Mouse (Mus musculus) kidney, embryonic 14.5 days (tissue): ENCODE data around the gene Hexb. TPM values are rescaled to one million over a fixed set of nuclear protein-coding genes. Genes with fewer than 3 reads are reported as not detected.

Experiments
- ATAC-seq: fragments of 200-750 bp; cut with Nextera tagmentation; 2 replicates; pipeline ENCODE4 v1.8.0; 2017; ENCODE audit warnings: moderate number of reproducible peaks, mild to moderate bottlenecking, moderate TSS enrichment, moderate library complexity; ENCODE audit not compliant: low FRiP score, low TSS enrichment
- H3K27ac ChIP-seq: fragments of 300-500 bp; sonication (generic); 2 replicates; pipeline ENCODE4 v1.5.1; 2014; ENCODE audit warnings: low read depth, mild to moderate bottlenecking, low read length, moderate library complexity, mixed read lengths
- H3K27me3 ChIP-seq: fragments of 300-500 bp; sonication (generic); 2 replicates; pipeline ENCODE4 v1.6.1; 2014; ENCODE audit warnings: mild to moderate bottlenecking, low read length; ENCODE audit not compliant: control insufficient read depth, insufficient read depth
- H3K36me3 ChIP-seq: fragments of 300-500 bp; sonication (generic); 2 replicates; pipeline ENCODE4 v1.6.1; 2014; ENCODE audit warnings: low read length, mixed read lengths; ENCODE audit not compliant: control insufficient read depth, insufficient read depth
- H3K4me1 ChIP-seq: fragments of 300-500 bp; sonication (generic); 2 replicates; pipeline ENCODE4 v1.6.1; 2014; ENCODE audit warnings: low read length, mixed read lengths; ENCODE audit not compliant: control insufficient read depth, insufficient read depth
- H3K4me2 ChIP-seq: fragments of 300-500 bp; sonication (generic); replicated peaks from 2 replicates; pipeline ENCODE4 v1.6.1; 2014; ENCODE audit warnings: low read depth, mild to moderate bottlenecking, low read length
- H3K4me3 ChIP-seq: fragments of 300-500 bp; sonication (generic); 2 replicates; pipeline ENCODE4 v1.5.1; 2014; ENCODE audit warnings: mild to moderate bottlenecking, low read length
- H3K9ac ChIP-seq: fragments of 300-500 bp; sonication (generic); 2 replicates; pipeline ENCODE4 v1.6.1; 2014; ENCODE audit warnings: low read depth, mild to moderate bottlenecking, low read length, moderate library complexity
- H3K9me3 ChIP-seq: fragments of 300-500 bp; sonication (generic); 2 replicates; pipeline ENCODE4 v1.6.1; 2016; ENCODE audit warnings: low read length; ENCODE audit not compliant: control insufficient read depth
- WGBS: fragments of 180-500 bp; shearing (Covaris S2); extraction: QIAGEN DNeasy Blood & Tissue Kit; methylation state at CpG from one replicate; pipeline ENCODE4 v1.1.7; 2014; 5-methylcytosine and 5-hydroxymethylcytosine counted together
- polyA plus RNA-seq: library from polyadenylated mRNA; unstranded; fragments of >200 nt; fragmentation: Nextera tagmentation; extraction: Ambion mirVana; gene quantifications from 2 replicates; pipeline ENCODE4 v1.2.1, GENCODE M21; 2014

The Hexb gene
- polyA plus RNA-seq, 1 experiment from 2014 or later, result 31.3 TPM

DNA sequence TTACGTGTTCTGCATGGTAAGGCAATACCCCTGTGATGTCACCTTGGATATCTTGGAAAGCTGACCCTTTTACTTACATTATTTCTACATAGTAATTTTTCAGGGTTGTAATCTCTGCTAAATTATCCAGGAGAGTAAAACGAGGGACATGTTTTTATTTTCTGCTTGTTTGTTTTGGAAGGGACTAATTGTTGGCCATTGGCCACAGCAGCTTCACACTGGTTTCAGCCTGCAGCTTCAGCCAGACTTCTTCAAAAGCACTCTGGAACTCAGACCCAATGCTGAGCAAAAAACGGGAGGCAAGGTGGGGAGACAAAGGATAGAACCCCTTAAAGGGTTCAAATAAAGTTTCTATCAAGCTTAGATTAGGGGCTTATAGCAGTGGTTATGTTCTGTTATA is 31.9 kb upstream of the Hexb start:
- H3K9me3 ChIP-seq, result peaks cover 4% of the 10 kb centered on the region; the same call in 1 of the 2 replicates
- no peak overlapping the region for H3K4me3 ChIP-seq
- ATAC-seq, result no peak
- peaks cover 3% of the 10 kb centered on the region; the same call in 1 of the 2 replicates for H3K4me1 ChIP-seq
- H3K4me2 ChIP-seq, result no peak overlapping the region
- H3K27me3 ChIP-seq, result no peaks in the 10 kb centered on the region
- 66% methylated on average over 3 of the region's 3 CpGs for WGBS
- H3K27ac ChIP-seq, result no peak overlapping the region
- no peak overlapping the region for H3K9ac ChIP-seq
- no peaks in the 10 kb centered on the region for H3K36me3 ChIP-seq

DNA sequence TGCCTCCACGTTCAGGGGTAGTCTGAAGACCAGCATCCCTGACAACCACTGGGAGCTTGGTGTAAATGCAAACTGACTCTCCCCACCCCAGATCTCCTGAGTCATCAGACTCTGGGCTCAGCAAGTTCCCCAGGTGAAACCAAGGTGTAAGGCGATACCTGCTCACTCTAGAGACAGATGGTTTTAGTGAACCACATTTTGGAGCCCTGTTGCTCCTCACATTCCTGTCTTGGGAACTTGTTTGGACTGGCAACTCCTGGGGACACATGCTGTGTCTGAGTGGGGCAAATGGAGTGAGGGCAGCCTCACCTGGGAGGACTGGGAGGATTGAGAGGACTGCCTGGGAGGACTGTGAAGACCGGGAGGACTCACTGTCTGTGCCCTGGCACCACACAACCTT is 29.6 kb upstream of the Hexb start:
- no peak overlapping the region for H3K4me3 ChIP-seq
- H3K4me2 ChIP-seq, result no peak overlapping the region
- 94% methylated on average over 3 of the region's 3 CpGs for WGBS
- no peak overlapping the region for H3K27ac ChIP-seq
- no peaks in the 10 kb centered on the region for H3K36me3 ChIP-seq
- no peaks in the 10 kb centered on the region for H3K27me3 ChIP-seq
- peaks cover 8% of the 10 kb centered on the region; the same call in 1 of the 2 replicates for H3K4me1 ChIP-seq
- H3K9ac ChIP-seq, result no peak overlapping the region
- ATAC-seq, result no peak
- H3K9me3 ChIP-seq, result peaks cover 4% of the 10 kb centered on the region; the same call in 1 of the 2 replicates

DNA sequence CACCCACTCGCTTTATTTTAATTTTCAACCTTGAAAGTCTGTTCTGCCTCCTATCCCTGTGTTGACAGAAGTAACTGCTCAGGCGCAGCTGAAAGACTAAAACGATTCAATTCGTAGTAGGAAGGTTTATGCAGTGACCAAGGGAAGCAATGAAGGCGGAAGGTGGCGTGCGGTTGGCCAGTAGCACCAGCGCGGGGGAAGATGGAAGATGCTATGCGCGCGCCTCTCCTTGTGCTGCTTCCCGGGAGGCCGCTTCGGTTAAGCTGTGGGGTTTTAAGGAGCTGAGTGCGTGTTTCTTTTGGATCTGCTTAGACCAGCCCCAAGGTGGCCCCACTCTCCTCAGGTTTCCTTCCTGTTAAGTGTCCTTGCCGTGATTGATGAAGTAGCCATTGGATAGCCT is 27.0 kb upstream of the Hexb start:
- no peak overlapping the region for H3K9ac ChIP-seq
- peaks cover 8% of the 10 kb centered on the region; the same call in 1 of the 2 replicates for H3K4me1 ChIP-seq
- 38% methylated on average over 17 of the region's 17 CpGs for WGBS
- H3K9me3 ChIP-seq, result peaks cover 4% of the 10 kb centered on the region; the same call in 1 of the 2 replicates
- peak overlapping the region; percentile 6; the same call in 1 of the 2 replicates for H3K4me3 ChIP-seq
- peak; percentile 61 for ATAC-seq
- no peaks in the 10 kb centered on the region for H3K27me3 ChIP-seq
- no peak overlapping the region for H3K27ac ChIP-seq
- H3K4me2 ChIP-seq, result peak overlapping the region; percentile 26
- H3K36me3 ChIP-seq, result no peaks in the 10 kb centered on the region

DNA sequence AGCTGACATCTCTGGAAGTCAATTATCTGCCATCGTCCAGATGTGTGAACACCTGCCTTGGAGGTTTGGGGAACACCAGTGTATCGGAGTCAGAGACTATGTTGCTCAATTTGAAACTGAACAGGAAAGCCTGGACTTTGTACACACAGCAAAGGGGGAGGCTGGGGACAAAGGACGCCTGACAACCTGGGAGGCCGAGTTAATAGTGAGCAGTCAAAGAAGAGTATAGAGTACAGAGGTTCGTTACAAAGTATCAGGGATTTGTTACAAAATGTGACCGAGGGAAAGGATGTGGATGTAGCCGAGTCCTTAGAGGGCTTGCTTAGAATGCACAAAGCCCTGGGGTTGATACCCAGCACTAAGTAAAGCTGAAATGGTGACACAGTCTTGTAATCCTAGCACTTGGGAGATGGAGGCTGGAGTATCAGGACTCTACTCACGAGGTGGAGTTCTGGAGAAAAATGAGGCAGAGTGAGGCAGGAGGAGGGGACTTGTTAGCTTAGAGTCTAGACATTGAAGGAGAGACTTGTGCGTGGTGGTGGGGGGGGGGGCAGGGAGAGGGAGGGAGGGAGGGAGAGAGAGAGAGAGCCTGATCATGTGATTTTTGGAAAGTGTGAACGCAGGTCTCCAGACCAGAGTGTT is 26.3 kb upstream of the Hexb start:
- 66% methylated on average over 10 of the region's 10 CpGs for WGBS
- peaks cover 8% of the 10 kb centered on the region; the same call in 1 of the 2 replicates for H3K4me1 ChIP-seq
- H3K4me2 ChIP-seq, result no peak overlapping the region
- H3K9me3 ChIP-seq, result peaks cover 4% of the 10 kb centered on the region; the same call in 1 of the 2 replicates
- H3K36me3 ChIP-seq, result no peaks in the 10 kb centered on the region
- ATAC-seq, result 0 out of 2 replicates have a peak, but pooled peaks have one; percentile 16
- no peak overlapping the region for H3K4me3 ChIP-seq
- H3K9ac ChIP-seq, result no peak overlapping the region
- no peak overlapping the region for H3K27ac ChIP-seq
- no peaks in the 10 kb centered on the region for H3K27me3 ChIP-seq

DNA sequence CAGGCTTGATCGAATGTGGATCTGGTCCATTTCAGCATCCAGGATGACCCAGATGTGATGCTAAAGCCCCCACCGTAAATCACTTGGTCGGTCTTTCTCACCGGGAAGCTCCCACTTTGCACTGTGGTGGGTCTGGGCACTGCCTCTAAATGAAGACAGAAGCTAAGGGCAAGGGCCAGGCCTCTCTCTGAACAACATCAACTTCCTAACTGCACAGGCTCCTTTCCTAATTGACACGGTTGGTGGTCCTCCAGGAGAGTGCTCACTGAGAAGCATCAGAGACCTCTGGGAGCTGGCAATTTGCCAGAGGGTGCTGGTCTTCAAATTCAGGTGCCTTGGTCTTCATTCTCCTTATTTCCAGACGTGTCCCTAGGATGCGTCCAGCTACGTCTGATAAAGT is 25.7 kb upstream of the Hexb start:
- H3K27ac ChIP-seq, result no peak overlapping the region
- 60% methylated on average over 8 of the region's 8 CpGs for WGBS

DNA sequence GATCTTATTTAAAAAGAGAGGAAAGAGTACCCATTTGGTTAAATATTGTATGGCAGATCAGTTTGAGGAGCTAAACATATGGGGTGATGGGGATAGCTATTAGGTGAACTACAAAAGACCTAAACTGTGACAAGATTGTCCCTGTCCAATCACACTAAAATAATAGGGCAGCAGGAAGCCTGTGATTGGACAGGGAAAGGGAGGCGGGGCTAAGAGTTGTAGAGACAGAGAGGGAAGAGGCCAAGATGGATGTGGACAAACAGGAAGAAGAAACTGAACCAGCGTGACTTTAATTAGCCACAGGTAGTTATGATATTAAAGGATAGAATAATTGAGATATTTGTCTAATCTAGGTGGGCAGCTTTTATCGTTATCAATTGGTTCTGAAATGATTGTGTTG is 21.9 kb upstream of the Hexb start:
- no peaks in the 10 kb centered on the region for H3K27me3 ChIP-seq
- H3K36me3 ChIP-seq, result no peaks in the 10 kb centered on the region
- WGBS, result 91% methylated on average over 3 of the region's 3 CpGs
- H3K4me2 ChIP-seq, result no peak overlapping the region
- no peaks in the 10 kb centered on the region for H3K9me3 ChIP-seq
- peaks cover 8% of the 10 kb centered on the region; the same call in 1 of the 2 replicates for H3K4me1 ChIP-seq
- no peak overlapping the region for H3K9ac ChIP-seq
- no peak for ATAC-seq
- H3K27ac ChIP-seq, result no peak overlapping the region
- no peak overlapping the region for H3K4me3 ChIP-seq

More for the DNA sequence above, 25.7 kb upstream of the Hexb start:
- Histone ChIP-seq H3K9me3 (peaks cover 4% of the 10 kb centered on the region; the same call in 1 of the 2 replicates), H3K4me1 (peaks cover 8% of the 10 kb centered on the region; the same call in 1 of the 2 replicates), H3K4me2 (no peak overlapping the region), H3K36me3 (no peaks in the 10 kb centered on the region), H3K9ac (no peak overlapping the region), H3K4me3 (no peak overlapping the region), H3K27me3 (no peaks in the 10 kb centered on the region)
- ATAC-seq, result 0 out of 2 replicates have a peak, but pooled peaks have one; percentile 44

DNA sequence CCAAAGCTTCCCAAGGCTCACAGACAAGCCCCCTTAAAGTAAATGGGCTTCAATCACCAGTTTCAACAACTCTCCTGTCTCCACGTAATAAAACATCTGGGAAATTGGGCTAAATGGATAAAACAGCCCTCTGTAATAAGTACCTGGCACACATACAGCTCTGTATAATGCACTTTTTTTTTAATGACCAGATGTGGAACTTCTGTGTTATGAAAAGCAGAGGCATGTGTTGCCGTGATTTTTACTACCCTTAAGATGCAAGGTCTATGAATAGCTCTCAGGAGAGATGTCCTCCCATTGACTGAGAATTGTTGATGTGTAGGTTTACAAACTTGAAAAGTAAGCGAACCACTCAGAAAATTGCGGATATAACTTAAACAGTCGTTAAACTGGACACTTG is 18.0 kb upstream of the Hexb start:
- H3K36me3 ChIP-seq, result no peaks in the 10 kb centered on the region
- no peak overlapping the region for H3K4me3 ChIP-seq
- no peaks in the 10 kb centered on the region for H3K27me3 ChIP-seq
- peaks cover 3% of the 10 kb centered on the region; the same call in 1 of the 2 replicates for H3K4me1 ChIP-seq
- H3K9ac ChIP-seq, result no peak overlapping the region
- 26% methylated on average over 5 of the region's 5 CpGs for whole genome bisulfite sequencing
- H3K27ac ChIP-seq, result no peak overlapping the region
- no peak overlapping the region for H3K4me2 ChIP-seq
- no peaks in the 10 kb centered on the region for H3K9me3 ChIP-seq
- 0 out of 2 replicates have a peak, but pooled peaks have one; percentile 35 for ATAC-seq

DNA sequence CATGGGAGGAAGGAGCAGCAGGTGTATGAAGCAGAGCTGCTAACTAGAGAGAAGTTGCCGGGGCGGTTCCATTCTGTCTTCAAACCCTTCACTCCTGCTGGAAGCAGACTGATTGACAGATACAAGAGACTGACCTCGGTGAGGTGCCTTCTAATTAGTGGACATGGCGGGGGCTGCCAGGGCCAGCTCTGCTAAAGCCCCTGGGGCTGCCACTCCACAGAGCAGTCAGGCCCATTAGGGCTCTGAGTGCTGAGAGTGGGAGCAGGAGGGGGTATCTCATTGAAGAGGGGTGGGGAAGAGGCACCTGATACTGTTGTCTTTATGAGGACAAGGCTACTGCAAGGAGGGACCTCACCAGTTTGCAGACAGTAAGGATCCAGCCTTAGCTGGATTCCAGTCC is 17.4 kb upstream of the Hexb start:
- H3K9me3 ChIP-seq, result no peaks in the 10 kb centered on the region
- H3K4me1 ChIP-seq, result peaks cover 3% of the 10 kb centered on the region; the same call in 1 of the 2 replicates
- H3K4me2 ChIP-seq, result no peak overlapping the region
- WGBS, result 45% methylated on average over 4 of the region's 4 CpGs
- H3K27me3 ChIP-seq, result no peaks in the 10 kb centered on the region
- H3K27ac ChIP-seq, result no peak overlapping the region
- no peak overlapping the region for H3K4me3 ChIP-seq
- no peak overlapping the region for H3K9ac ChIP-seq
- H3K36me3 ChIP-seq, result no peaks in the 10 kb centered on the region
- ATAC-seq, result 0 out of 2 replicates have a peak, but pooled peaks have one; percentile 32

DNA sequence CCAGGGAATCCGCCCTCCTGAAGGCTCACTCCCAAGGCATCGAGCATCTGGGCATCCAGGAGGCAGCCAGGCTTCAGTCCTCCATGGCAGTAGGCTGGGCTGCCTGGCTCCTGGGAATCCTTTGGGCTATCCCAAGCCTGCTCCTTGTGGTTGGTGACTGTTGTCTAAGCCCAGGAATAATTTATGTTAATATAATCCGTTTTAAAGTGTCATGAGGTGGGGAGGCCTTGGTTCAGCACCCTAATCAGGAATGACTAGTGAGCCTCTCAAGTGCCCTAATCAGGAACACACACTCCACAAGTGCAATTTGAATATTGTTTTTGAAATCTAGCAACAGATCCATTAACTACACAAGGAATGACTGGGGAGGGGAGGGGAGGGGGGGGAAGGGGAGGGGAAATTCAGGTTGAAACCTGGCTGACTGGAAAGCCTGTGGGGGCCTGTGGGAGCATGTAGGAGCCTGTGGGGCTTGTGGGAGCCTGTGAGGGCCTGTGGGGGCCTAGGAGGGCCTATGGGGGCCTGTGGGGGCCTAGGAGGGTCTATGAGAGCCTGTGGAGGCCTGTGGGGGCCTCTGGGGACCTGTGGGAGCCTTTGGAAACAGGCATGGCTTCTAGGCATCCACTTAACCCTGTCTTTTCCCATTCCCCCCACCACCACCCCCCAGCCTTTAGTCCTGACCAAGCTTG is 16.6 kb upstream of the Hexb start:
- no peak overlapping the region for H3K27ac ChIP-seq
- ATAC-seq, result no peak
- H3K4me3 ChIP-seq, result no peak overlapping the region
- no peak overlapping the region for H3K4me2 ChIP-seq
- H3K9me3 ChIP-seq, result no peaks in the 10 kb centered on the region
- H3K9ac ChIP-seq, result no peak overlapping the region
- H3K4me1 ChIP-seq, result peaks cover 3% of the 10 kb centered on the region; the same call in 1 of the 2 replicates
- H3K27me3 ChIP-seq, result no peaks in the 10 kb centered on the region
- WGBS, result 61% methylated on average over 3 of the region's 3 CpGs
- H3K36me3 ChIP-seq, result no peaks in the 10 kb centered on the region
